Mouse (Mus musculus) G1E (cell line): ENCODE measurements at regions not wholly inside any gene's neighbourhood (a gene's known extent, or its start where the extent isn't known, plus 50 kb on each side); places are given as distances from the start of the nearest gene placed in this dataset.

ENCODE experiments used
- CTCF ChIP-seq: IDR thresholded peaks from 2 replicates; pipeline ENCODE4 v1.5.1; 2012; ENCODE audit warnings: low read depth, low read length, inconsistent platforms, mixed read lengths
- GATA2 ChIP-seq: IDR thresholded peaks from 2 replicates; pipeline ENCODE4 v1.6.1; 2012; ENCODE audit warnings: low read depth, low read length, inconsistent platforms, borderline replicate concordance

GRCm38 (mm10) chr2:114427426-114428157 is 226.3 kb upstream of the Zfp770 start:
- TF ChIP-seq CTCF (no peak), GATA2 (no peak)
